Mouse (Mus musculus): Measurements from ENCODE around the gene Elp5.
A peak's percentile ranks its signal among the peaks of the same experiment; 100 is the strongest.
"Not testable (repeated sequence)": the region's sequence is repeated elsewhere in the genome, so short reads cannot be mapped to it uniquely, and the experiment has no call there.

Gene Elp5

DNA sequence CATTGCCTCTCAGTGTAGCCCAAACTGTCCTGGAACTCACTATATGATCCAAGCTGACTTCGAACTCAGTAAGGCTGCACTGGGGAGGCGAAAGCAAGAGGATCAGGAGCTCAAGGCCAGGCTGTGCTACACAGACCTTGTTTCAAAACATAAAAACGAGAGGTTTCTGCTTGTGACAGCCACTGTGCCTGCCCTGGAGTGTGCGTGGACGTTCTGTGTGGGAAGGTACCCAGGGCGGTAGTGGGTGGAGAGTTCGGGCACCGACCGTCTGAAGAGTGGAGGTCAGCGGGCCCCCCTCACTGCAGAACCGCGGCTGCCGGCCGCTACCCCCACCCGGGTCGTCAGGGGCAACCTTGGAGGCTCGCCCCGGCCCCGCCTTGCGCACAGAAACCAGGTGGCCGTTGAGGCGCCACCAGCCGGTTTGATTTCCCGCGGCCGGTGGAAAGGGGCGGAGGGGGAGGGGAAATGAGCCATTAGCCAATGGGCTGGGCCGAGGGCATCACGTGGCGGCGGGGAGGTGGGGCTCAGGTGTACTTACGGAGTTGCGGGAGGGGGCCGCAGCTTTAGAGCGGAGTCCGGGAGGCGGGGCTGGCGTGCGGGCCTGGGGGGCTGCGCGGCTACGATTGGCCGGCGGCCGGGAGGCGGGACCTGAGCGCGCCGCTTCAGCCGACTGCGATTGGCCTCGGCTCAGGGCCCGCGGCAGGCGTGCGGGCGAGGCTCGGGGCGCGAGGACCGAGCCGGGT lies 47.0 kb downstream of the Elp5 start, which contains the start of gene Ybx2:
Gene Ybx2, plus strand, starts transcription at position 660 of the 743 bp plus-strand sequence.
- DNase-seq (ENCODE audit: low read depth, low spot score) = peak; percentile 94

DNA sequence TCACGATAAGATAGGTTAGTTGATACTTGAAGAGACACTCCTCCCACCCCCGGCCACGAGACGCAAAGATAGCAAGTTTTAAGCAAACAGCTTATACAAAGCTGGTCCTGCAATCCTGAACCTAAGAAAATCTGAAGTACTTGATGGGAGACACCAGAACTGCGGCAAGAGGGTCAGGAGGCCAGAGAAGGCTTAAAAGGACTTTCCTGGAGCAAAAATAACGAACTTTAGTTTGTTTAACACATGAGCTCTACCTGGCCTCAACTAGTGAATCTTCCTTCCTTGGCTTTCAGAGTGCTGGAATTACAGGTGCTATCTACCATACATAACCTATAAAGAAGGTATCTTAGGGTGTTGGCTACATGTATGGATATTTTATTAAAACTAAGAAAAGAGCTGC lies 47.6 kb downstream of the Elp5 start:
- no peak for DNase-seq (ENCODE audit: low read depth, low spot score)

DNA sequence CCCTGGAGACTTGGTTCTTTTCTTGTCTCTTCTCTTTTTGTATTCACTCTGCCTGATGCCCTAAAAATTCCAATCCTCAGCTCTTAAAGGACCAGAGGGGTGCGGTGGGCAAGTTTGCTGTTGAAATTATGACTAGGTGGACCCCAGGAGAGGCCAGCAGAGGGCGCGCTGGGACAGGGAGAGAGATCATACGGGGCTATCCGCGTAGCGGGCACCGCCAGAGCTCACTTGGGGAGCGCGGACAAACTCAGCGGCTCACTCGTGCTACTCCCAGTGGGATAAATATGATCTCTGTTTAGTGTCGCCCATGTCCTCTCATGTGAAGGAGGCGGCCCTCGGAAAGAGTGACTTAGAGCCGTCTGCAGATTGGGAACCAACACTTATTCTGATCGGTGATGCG lies 48.1 kb downstream of the Elp5 start:
- DNase-seq (ENCODE audit: low read depth, low spot score) = peak; percentile 90

DNA sequence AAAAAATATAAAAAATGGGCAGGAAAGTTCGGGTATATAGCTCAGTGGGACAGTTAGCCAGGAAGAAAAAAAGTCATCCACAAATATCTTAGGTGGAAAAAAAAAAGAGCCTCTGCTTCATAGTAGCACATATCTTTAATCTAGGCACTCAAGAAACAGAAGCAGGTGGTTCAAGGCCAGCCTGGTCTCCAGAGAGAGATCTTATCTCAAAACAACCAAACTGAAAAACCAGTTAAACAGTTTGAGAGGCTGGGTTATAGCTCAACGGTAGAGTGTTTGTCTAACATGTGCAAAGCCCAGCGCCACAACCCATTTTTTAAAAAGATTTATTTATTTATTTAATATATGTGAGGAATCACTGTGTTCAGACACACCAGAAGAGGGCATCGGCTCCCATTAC lies 49.3 kb downstream of the Elp5 start:
- no peak for DNase-seq (ENCODE audit: low read depth, low spot score)

DNA sequence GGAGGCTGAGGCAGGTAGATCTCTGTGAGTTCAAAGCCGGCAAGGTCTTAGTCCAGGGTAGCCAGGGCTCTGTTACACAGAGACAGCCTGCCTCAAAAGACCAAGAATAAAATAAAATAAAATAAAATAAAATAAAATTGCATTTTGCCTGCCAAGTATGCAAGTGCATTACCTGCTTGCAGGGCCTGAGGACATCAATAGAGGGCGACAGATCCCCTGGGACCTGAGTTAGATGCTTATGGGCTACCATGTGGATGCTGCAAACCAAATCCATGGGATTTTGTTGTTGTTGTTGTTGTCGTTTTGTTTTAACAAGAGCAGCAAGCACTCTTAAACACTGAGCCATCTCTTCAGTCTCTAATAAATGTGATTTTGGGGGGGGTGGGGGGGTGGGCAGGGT lies 50.1 kb downstream of the Elp5 start:
- peak; percentile 35 for DNase-seq (ENCODE audit: low read depth, low spot score)

DNA sequence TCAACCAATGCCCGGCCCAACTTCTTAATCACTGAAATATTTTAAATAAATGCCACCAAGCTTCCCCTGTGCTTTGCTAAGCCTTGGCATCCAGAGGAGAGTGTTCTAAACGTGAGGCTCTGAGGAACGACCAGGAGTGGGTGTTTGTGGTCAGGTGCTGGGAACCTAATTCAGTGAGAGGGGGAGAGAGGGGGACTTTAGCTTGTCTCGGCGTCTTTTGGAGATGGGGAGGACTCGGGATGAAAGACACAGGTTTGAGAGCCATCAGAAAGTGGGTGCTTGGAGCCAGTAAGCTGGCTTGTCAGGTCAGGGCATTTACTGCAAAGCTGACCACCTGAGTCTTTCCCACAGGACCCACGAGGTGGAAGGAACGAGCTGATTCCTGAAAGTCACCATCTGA lies 50.5 kb downstream of the Elp5 start:
- DNase-seq (ENCODE audit: low read depth, low spot score) = no peak

DNA sequence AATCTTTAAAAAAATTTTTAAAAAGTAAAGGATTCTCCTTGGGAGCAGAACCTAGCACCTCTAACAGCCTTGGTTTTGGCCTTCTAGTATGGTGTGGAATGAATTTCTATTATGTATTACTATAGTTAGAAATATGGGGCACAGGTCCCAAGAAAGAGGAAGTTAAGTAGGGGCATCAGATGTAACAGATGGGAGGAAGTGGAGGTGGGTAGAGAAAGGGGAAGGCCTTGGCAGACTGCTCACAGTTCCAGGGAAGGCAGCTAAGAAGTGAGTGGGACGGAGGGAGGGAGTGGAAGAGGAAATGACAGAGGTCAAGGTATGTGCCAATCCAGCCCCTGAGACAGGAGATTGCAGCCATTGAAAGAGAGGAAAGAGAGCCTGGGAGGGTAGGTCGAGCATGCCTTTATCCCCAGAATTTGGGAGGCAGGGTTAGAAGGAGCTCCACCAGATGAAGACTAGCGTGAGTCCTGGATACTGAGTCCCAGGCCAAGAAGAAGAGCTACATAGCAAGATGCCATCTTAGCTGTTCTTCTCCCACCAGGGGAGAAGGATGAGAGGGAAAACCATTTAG lies 51.3 kb downstream of the Elp5 start:
- peak; percentile 65 for DNase-seq (ENCODE audit: low read depth, low spot score)

DNA sequence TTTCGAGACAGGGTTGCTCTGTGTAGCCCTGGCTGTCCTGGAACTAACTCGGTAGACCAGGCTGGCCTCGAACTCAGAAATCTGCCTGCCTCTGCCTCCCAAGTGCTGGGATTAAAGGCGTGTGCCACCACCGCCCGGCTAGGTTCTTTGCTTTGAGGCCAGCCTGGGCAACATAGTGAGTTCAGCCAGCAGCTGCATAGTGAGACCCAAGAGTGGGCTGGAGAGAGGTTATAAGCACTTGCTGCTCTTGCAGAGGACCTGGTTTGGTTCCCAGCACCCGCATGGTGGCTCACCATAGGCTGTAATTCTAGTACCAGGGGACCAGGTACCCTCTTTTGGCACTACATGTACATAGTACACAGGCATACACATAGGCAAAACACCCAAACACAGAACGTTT lies 52.1 kb downstream of the Elp5 start:
- not testable (repeated sequence) for DNase-seq (ENCODE audit: low read depth, low spot score)

DNA sequence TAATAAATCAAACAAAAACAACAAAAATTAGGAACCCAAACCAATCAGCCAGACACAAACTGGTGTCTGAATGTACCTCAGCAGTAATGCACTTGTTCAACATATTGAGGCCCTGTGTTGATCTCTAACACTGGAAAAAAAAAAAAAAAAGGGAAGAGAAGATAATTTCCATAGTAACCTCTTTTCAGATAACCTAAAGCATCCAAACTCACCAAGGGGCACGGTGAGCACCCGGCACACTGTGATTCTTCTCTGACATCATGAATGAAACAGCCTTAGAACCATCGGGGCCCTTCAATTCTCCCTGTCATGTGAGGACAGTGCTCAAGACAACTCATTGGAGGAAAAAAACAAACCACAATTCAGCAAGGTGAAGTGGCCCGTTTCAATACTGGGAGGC lies 52.6 kb downstream of the Elp5 start:
- DNase-seq (ENCODE audit: low read depth, low spot score) = no peak

DNA sequence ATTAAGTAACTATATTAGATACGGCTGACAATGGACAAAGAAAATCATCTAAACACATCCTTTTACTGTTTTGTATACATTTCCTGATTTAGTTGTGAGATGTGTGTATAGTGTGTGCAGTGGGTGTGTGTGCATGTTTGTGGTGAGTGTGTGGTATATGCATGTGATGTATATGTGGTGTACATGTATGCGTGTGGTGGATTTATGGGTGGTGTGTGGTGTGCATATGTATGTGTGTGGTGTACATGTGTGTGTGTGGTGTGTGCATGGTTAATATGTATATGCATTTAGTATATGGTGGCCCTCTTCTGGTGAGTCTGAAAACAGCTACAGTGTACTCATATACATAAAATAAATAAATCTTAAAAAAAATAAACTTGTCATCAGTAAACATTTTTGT lies 54.8 kb downstream of the Elp5 start:
- no peak for DNase-seq (ENCODE audit: low read depth, low spot score)

DNA sequence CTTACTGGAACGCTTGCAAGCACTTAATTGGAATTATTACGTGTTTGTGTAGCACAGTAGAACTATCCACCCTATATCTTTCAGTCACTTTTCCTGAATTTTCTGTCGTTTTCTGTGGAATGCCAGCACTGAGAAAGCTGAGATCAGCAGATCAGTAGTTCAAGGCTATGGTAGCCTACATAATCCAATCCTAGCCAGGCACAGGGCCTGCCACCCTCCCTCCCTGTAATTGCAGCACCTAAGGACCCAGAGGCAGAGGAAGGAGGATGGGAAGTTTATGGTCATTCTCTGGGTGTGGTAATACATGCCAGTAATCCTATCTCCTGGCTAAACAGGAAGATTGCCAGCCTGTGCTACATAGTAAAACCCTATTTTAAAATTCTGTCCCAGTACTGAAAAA lies 59.5 kb downstream of the Elp5 start:
- DNase-seq (ENCODE audit: low read depth, low spot score) = no peak

DNA sequence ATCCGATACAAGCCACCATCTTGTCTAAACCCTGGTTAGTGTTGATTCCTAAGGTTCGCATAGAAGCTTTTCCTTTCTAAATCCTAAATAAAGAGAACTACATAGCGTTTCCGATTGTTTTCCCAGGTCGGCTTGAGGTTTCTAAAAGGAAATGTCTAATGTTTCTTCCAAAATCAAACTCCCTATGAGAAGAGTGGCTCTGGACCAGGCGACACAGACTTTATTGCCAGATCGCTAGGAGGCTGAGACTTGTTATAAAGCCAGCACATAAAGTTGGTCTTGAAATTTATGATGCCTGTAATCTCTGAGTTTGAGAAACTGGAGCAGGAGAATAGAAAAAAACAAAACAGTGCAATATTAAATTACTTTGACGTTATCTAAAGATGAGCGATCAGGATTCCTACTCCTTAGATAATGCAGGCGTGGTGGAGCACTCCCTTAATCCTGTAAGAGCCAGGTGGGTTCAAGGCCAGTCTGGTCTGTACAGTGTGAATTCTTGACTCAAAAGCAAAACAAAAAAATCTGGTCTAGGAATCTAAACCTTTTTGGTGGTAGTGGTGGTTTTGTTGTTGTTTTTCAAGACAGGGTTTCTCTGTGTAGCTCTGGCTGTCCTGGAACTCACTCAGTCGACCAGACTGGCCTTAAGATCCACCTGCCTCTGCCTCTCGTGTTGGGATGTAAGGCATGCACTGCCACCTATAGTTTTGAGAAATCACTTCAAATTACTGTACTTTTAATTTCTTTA lies 60.1 kb downstream of the Elp5 start:
- peak; percentile 76 for DNase-seq (ENCODE audit: low read depth, low spot score)

DNA sequence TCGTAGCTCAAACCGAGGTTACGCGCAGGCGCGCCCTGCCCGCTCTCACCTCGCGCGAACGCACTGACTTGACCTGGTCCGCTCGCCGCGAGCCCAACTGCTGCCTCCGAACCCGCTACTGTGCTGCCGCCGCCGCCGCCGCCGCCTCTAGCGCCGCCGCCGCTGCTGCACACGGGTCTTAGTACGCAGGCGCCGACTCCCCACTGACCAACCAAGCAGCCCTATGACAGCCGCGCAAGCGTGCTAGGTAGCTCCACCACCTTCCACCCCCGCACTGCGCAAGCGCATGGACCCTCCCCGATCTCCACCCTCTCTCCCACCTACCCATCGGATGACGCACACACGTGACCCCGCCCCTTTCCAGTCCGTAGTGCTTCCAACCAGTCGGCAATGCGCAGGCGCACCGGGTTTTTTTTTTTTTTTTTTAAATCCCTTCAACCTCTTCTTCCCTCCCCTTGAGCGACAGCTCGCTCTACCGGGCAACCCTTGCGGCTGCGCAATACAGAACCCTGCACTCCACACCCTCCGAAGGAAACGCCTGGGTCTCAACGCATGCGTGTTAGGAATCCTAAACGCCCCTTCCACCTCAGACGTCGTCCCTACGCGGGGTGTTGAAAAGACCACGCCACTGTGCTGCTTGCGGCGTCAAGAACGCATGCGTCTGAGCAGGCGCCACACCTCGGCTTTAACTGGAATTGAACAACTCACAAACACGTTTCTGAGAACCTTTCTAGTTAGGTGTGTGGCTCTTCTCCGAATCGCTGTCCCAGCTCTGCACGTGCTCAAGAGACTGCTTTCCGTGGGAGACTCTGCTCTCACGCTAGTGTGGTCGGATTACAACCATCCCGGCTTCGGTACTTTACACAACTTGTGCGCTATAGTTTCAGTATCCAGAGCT lies 61.0 kb downstream of the Elp5 start, which contains the start of gene Eif5a:
Gene Eif5a, minus strand, starts transcription at position 845 of the 898 bp plus-strand sequence.
- DNase-seq (ENCODE audit: low read depth, low spot score) = peak; percentile 100

DNA sequence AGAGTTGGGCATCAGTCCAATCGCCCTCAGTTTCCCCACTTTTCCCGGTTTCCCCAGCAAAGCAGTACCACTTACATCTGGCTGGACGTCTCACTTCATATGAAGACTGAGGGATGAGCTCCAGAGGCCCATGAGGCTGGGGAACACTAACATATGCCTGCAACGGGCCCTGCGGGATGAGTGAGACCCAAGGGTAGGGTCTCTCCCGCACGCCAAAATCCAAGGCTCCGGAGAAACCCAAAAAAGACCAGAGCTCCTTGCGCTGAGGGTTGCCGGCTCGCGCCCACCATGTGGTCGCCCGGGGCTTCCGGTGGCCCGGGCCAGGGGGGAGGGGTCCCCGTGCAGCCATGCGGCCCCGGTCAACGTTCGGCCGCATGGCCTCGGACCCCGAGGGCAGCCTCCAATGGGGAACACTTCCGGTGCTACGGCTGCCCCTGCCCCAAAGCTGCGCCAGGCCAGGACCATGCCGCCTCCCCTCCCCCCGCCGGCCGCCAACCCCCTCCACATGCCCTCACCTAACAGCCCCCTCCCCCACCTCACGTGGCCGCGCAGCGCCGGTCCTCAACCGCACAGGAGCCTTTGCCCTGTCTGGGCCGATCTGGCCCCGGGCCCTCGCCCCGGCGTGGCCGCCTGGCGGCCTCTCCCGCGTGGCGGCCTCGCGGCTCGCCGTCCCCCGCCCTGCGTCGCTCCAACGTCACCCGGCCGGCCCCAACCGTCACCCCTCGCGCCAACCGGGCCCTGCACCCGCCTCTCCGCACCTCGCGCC lies 61.9 kb downstream of the Elp5 start:
- DNase-seq (ENCODE audit: low read depth, low spot score) = peak; percentile 67

DNA sequence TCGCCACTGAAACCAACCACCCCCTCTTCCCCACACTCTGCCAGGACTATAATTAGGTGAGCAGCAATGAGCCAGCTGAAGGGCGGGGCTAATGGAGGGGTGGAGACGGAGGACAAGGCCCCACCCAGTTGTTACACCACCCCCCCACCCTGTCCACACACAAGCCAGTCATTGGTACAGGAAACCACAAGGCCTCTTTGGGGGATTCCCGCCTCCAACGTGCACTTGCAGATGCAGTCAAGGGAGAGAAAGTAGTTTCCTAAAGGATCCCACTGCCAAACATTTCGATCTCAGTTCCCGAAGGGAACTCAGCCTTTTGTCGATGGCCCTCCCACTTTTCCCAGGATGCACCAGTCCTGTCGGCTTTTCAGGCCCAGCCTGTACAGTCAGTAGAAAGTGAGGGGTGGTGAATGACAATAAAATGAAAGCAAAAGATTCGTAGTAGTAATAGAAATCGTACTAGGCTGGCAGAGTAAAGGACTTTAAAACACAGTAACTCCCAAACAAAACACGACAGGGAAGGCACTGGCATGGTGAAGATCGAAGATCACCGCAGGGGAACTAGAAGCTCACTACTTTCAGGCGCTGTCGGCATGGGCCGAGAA lies 62.6 kb downstream of the Elp5 start:
- DNase-seq (ENCODE audit: low read depth, low spot score) = peak; percentile 94

DNA sequence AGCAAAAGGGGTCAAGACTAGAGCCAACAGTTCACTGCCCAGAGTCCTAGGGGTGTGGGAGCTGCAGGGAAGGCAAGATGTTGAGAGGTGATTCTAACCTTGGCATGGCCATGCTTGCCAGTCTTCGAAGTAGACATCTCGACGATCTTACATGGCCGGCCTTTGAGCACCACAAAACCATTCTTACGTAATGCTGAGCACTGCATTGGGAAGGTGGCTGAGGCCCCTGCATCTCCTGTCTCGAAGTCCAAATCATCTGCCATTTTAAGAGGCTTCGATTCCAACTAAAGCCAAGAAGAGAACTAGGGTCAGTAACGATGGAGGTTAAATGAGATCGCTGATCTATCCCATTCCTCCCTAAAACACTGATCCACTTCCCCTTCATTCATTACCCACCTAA lies 63.3 kb downstream of the Elp5 start:
- no peak for DNase-seq (ENCODE audit: low read depth, low spot score)
